In genomic region chr17:27826908-27827383, GRCm38 (mm10) we compare ENCODE assay signal across 8 mouse cellular contexts. TPM values are rescaled to one million over a fixed set of nuclear protein-coding genes. Genes with fewer than 3 reads are reported as not detected.
A peak's percentile ranks its signal among the peaks of the same experiment; 100 is the strongest.
DNase-seq lines count a peak whose midpoint lies in the region; ATAC-seq lines count a peak whose summit lies in the region.

No protein-coding gene starts in this region.

- no peak overlapping the region for H3K4me3 ChIP-seq in forebrain, embryonic 14.5 days (ENCODE audit: low read depth, low read length)
- H3K4me3 ChIP-seq in hindbrain, embryonic 14.5 days (replicated peaks; ENCODE audit: low read length), result 0 out of 2 replicates have a peak overlapping the region, but pooled peaks have one; percentile 18
- H3K4me3 ChIP-seq in liver, embryonic 16.5 days (ENCODE audit: low read depth, low read length), result peak overlapping the region; percentile 16; the same call in 1 of the 2 replicates
- H3K4me3 ChIP-seq in neural tube, embryonic 14.5 days (ENCODE audit: low read depth, low read length), result no peak overlapping the region

- H3K9me3 ChIP-seq in forebrain, embryonic 14.5 days (replicated peaks; ENCODE audit: control insufficient read depth, low read length), result no peaks in the 10 kb centered on the region
- no peaks in the 10 kb centered on the region for H3K9me3 ChIP-seq in hindbrain, embryonic 14.5 days (ENCODE audit: control insufficient read depth, low read length)
- H3K9me3 ChIP-seq in liver, embryonic 16.5 days (replicated peaks; ENCODE audit: control insufficient read depth, low read length), result no peaks in the 10 kb centered on the region
- H3K9me3 ChIP-seq in neural tube, embryonic 14.5 days (ENCODE audit: control insufficient read depth, low read length), result no peaks in the 10 kb centered on the region

- peak overlapping the region; percentile 35 for H3K4me2 ChIP-seq in forebrain, embryonic 14.5 days (ENCODE audit: low read length)
- peak overlapping the region; percentile 49 for H3K4me2 ChIP-seq in hindbrain, embryonic 14.5 days (replicated peaks)
- peak overlapping the region; percentile 75 for H3K4me2 ChIP-seq in liver, embryonic 16.5 days (ENCODE audit: low read depth, low read length)
- H3K4me2 ChIP-seq in neural tube, embryonic 14.5 days (ENCODE audit: low read depth, low read length), result peak overlapping the region; percentile 44

- H3K4me1 ChIP-seq in forebrain, embryonic 14.5 days (ENCODE audit: control insufficient read depth, insufficient read depth, low read length), result 0 out of 2 replicates have a peak, but pooled peaks cover 2% of the 10 kb centered on the region
- no peaks in the 10 kb centered on the region for H3K4me1 ChIP-seq in hindbrain, embryonic 14.5 days (replicated peaks; ENCODE audit: control insufficient read depth, insufficient read depth, low read length)
- peaks cover 29% of the 10 kb centered on the region for H3K4me1 ChIP-seq in liver, embryonic 16.5 days (ENCODE audit: control insufficient read depth, low read depth, low read length)
- 0 out of 2 replicates have a peak, but pooled peaks cover 8% of the 10 kb centered on the region for H3K4me1 ChIP-seq in neural tube, embryonic 14.5 days (ENCODE audit: control insufficient read depth, insufficient read depth, low read length)

- WGBS in forebrain, embryonic 14.5 days, result 3% methylated on average over 9 of the region's 9 CpGs
- 1% methylated on average over 8 of the region's 9 CpGs for WGBS in hindbrain, embryonic 14.5 days
- 3% methylated on average over 8 of the region's 9 CpGs for WGBS in liver, embryonic 16.5 days (ENCODE audit: insufficient replicate concordance)
- WGBS in neural tube, embryonic 14.5 days, result under 1% methylated on average over 8 of the region's 9 CpGs

- no peak overlapping the region for H3K27ac ChIP-seq in forebrain, embryonic 14.5 days (ENCODE audit: low read depth, low read length)
- H3K27ac ChIP-seq in hindbrain, embryonic 14.5 days, result no peak overlapping the region
- H3K27ac ChIP-seq in liver, embryonic 16.5 days (ENCODE audit: low read length), result peak overlapping the region; percentile 80
- H3K27ac ChIP-seq in neural tube, embryonic 14.5 days (ENCODE audit: low read depth, low read length), result no peak overlapping the region

- no peaks in the 10 kb centered on the region for H3K27me3 ChIP-seq in forebrain, embryonic 14.5 days (replicated peaks; ENCODE audit: control insufficient read depth, insufficient read depth, low read length)
- no peaks in the 10 kb centered on the region for H3K27me3 ChIP-seq in hindbrain, embryonic 14.5 days (ENCODE audit: control insufficient read depth, insufficient read depth, low read length)
- H3K27me3 ChIP-seq in liver, embryonic 16.5 days (ENCODE audit: control insufficient read depth, insufficient read depth, low read depth, low read length), result peaks cover 4% of the 10 kb centered on the region; the same call in 1 of the 2 replicates
- no peaks in the 10 kb centered on the region for H3K27me3 ChIP-seq in neural tube, embryonic 14.5 days (ENCODE audit: control insufficient read depth, insufficient read depth, low read length)

- H3K9ac ChIP-seq in forebrain, embryonic 14.5 days (ENCODE audit: low read length), result no peak overlapping the region
- H3K9ac ChIP-seq in hindbrain, embryonic 14.5 days, result no peak overlapping the region
- no peak overlapping the region for H3K9ac ChIP-seq in liver, embryonic 16.5 days (ENCODE audit: low read depth, low read length)
- peak overlapping the region; percentile 28; the same call in 1 of the 2 replicates for H3K9ac ChIP-seq in neural tube, embryonic 14.5 days (replicated peaks; ENCODE audit: low read depth, low read length)

- DNase-seq in urinary bladder, postnatal 36 days (ENCODE audit: low spot score in 2 of 2), result peak; percentile 39 to 44
- DNase-seq in urinary bladder, postnatal 25 days (ENCODE audit: low spot score), result no peak
- DNase-seq in forebrain, embryonic 14.5 days (ENCODE audit: low spot score), result peak; percentile 7
- no peak for DNase-seq in hindbrain, embryonic 14.5 days (ENCODE audit: low spot score)
- DNase-seq in cerebellum, postnatal 4 days (ENCODE audit: low spot score in 2 of 2), result no peak

- no peaks in the 10 kb centered on the region for H3K36me3 ChIP-seq in forebrain, embryonic 14.5 days (ENCODE audit: control insufficient read depth, insufficient read depth, low read length)
- H3K36me3 ChIP-seq in hindbrain, embryonic 14.5 days (replicated peaks; ENCODE audit: control insufficient read depth, insufficient read depth), result no peaks in the 10 kb centered on the region
- no peaks in the 10 kb centered on the region for H3K36me3 ChIP-seq in liver, embryonic 16.5 days (ENCODE audit: control insufficient read depth, insufficient read depth)
- H3K36me3 ChIP-seq in neural tube, embryonic 14.5 days (ENCODE audit: control insufficient read depth, insufficient read depth, low read length), result no peaks in the 10 kb centered on the region

- no peak for ATAC-seq in forebrain, embryonic 14.5 days
- no peak; the same call in 1 of the 2 replicates for ATAC-seq in hindbrain, embryonic 14.5 days (ENCODE audit: low FRiP score)
- no peak for ATAC-seq in liver, embryonic 16.5 days (ENCODE audit: low read depth)
- no peak for ATAC-seq in neural tube, embryonic 14.5 days (ENCODE audit: low read depth)
- ATAC-seq in inflammation-experienced regulatory T-cells, adult 6 months, result no peak

RNA-seq across cellular contexts. Expression of gene D17Wsu92e, which starts 6.5 kb away (rescaled TPM):
- 9.8 and 10.2 TPM in 2 replicates for polyA plus RNA-seq in forebrain, embryonic 14.5 days (2014; fragmentation: Nextera tagmentation; extraction: Ambion mirVana)
- polyA plus RNA-seq in hindbrain, embryonic 14.5 days (2014; fragmentation: Nextera tagmentation; extraction: Ambion mirVana), result 11.1 and 12.2 TPM in 2 replicates
- 14.3 and 16.8 TPM in 2 replicates for polyA plus RNA-seq in liver, embryonic 16.5 days (2015; fragmentation: Nextera tagmentation; extraction: Ambion mirVana)
- polyA plus RNA-seq in neural tube, embryonic 14.5 days (2014; fragmentation: Nextera tagmentation; extraction: Ambion mirVana), result 10.0 and 11.0 TPM in 2 replicates
- polyA plus RNA-seq in inflammation-experienced regulatory T-cells, adult 6 months (2017; shearing (Covaris generic)), result 10 to 100 TPM; 12.0 to 15.9 (median 14.3) TPM

RNA-seq across cellular contexts. Expression of gene Snrpc, which starts 11.0 kb away (rescaled TPM):
- 301 and 338 TPM in 2 replicates for polyA plus RNA-seq in forebrain, embryonic 14.5 days (2014; fragmentation: Nextera tagmentation; extraction: Ambion mirVana)
- polyA plus RNA-seq in hindbrain, embryonic 14.5 days (2014; fragmentation: Nextera tagmentation; extraction: Ambion mirVana), result 202 and 223 TPM in 2 replicates
- 105 and 114 TPM in 2 replicates for polyA plus RNA-seq in liver, embryonic 16.5 days (2015; fragmentation: Nextera tagmentation; extraction: Ambion mirVana)
- polyA plus RNA-seq in neural tube, embryonic 14.5 days (2014; fragmentation: Nextera tagmentation; extraction: Ambion mirVana), result 211 and 216 TPM in 2 replicates
- 100 to 1,000 TPM in 1 of 3 experiments, 10 to 100 TPM in 2; 83.3 to 136 (median 92.9) TPM for polyA plus RNA-seq in inflammation-experienced regulatory T-cells, adult 6 months (2017; shearing (Covaris generic))

RNA-seq across cellular contexts. Expression of gene Uhrf1bp1, which starts 29.3 kb away (rescaled TPM):
- 4.3 and 5.3 TPM in 2 replicates for polyA plus RNA-seq in forebrain, embryonic 14.5 days (2014; fragmentation: Nextera tagmentation; extraction: Ambion mirVana)
- 8.2 and 8.9 TPM in 2 replicates for polyA plus RNA-seq in hindbrain, embryonic 14.5 days (2014; fragmentation: Nextera tagmentation; extraction: Ambion mirVana)
- polyA plus RNA-seq in liver, embryonic 16.5 days (2015; fragmentation: Nextera tagmentation; extraction: Ambion mirVana), result 2.4 and 2.5 TPM in 2 replicates
- polyA plus RNA-seq in neural tube, embryonic 14.5 days (2014; fragmentation: Nextera tagmentation; extraction: Ambion mirVana), result 7.3 and 9.0 TPM in 2 replicates
- 1 to 10 TPM in 1 of 3 experiments, under 1 TPM in 2; 0.77 to 1.2 (median 0.86) TPM for polyA plus RNA-seq in inflammation-experienced regulatory T-cells, adult 6 months (2017; shearing (Covaris generic))

Comparison
In these comparisons a context has a peak if more than half of its experiments do, and no peak if none do; other contexts are left out.
1. DNase-seq: peak in urinary bladder, postnatal 36 days (2 of 2) and forebrain, embryonic 14.5 days (single experiment); none in urinary bladder, postnatal 25 days (single experiment), hindbrain, embryonic 14.5 days (single experiment) and cerebellum, postnatal 4 days (0 of 2).
2. H3K4me3 ChIP-seq: peak in hindbrain, embryonic 14.5 days (single experiment) and liver, embryonic 16.5 days (single experiment); none in forebrain, embryonic 14.5 days (single experiment) and neural tube, embryonic 14.5 days (single experiment).
3. Peak in every context shown above with its lines, with median percentiles within 50 percentile points of each other: H3K4me2 ChIP-seq.